Mouse (Mus musculus) cortical plate, adult 2 months (tissue): Measurements from ENCODE around the gene Dohh.

Experiments used
- CTCF ChIP-seq: fragments of 200-500 bp; IDR thresholded peaks from 2 replicates; pipeline ENCODE4 v1.5.1; 2011; ENCODE audit warnings: mild to moderate bottlenecking, control low read depth, low read length; ENCODE audit not compliant: insufficient read depth; ENCODE audit errors: extremely low read depth
- POLR2A ChIP-seq: fragments of 200-500 bp; IDR thresholded peaks from 2 replicates; pipeline ENCODE4 v1.6.1; 2011; ENCODE audit warnings: mild to moderate bottlenecking, low read length, control low read depth; ENCODE audit not compliant: insufficient read depth; ENCODE audit errors: extremely low read depth

DNA sequence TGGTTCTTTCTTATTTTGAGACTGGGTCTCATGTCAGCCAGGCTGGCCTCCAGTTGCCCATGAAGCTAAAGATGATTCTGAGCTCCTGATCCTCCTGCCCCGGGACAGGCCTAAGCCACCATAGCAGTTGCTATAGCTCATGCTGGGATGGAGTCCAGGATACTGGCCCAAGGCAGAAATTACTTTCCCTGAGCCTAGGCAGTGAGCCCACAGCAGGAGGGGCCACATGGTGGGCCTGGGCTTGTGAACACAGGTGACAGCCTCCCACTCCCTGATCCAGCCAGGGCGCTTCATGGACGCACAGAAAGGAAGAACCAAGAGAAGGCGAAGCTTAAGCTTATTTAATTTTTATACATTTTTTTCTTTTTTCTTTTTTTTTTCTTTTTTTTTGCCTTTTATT, 11.6 kb downstream of the Dohh start:
- no peak for TF ChIP-seq CTCF
- TF ChIP-seq POLR2A, result no peak
